Comparison of ENCODE assay signal across 18 mouse cellular contexts in genomic region chr9:122265526-122266210, GRCm38 (mm10). TPM values are rescaled to one million over a fixed set of nuclear protein-coding genes. Genes with fewer than 3 reads are reported as not detected.
A peak's percentile ranks its signal among the peaks of the same experiment; 100 is the strongest.
DNase-seq lines count a peak whose midpoint lies in the region; TF ChIP-seq lines count a peak whose summit lies in the region.
"Had no signal": no experiment of that assay in that cellular context is flagged by ENCODE, and none has a peak within 500 bp of the region (broad histone marks: within the 10 kb centered on the region; RNA-seq: fewer than 3 reads in every experiment).

No protein-coding gene starts in this region.

- intact Hi-C loops in left cerebral cortex, adult 2 months (cut with DNase I): no loop called here

- no peak overlapping the region for H3K4me3 ChIP-seq in left cerebral cortex, adult 2 months
- H3K4me3 ChIP-seq: forebrain, embryonic 10.5 days; hindbrain, embryonic 13.5 days had no signal

- 0 out of 2 replicates have a peak overlapping the region, but pooled peaks have one; percentile 4 for H3K27ac ChIP-seq in left cerebral cortex, adult 2 months
- H3K27ac ChIP-seq: forebrain, embryonic 10.5 days; hindbrain, embryonic 13.5 days had no signal

- TF ChIP-seq CTCF in left cerebral cortex, adult 2 months (IDR thresholded peaks at IDR 0.05): no peak; the same call in 1 of the 2 replicates

- peak; percentile 31 for DNase-seq in adrenal gland, adult 8-10 months
- no peak for DNase-seq in adrenal gland, adult 18-20 months (ENCODE audit: low spot score in 2 of 2)
- peak; percentile 21 to 58 for DNase-seq in gastrocnemius, adult 8-10 months (ENCODE audit: low spot score in 2 of 2)
- DNase-seq in gastrocnemius, postnatal 10 days: no peak
- no peak for DNase-seq in left cerebral cortex, adult 2 months (ENCODE audit: extremely low spot score in 1 of 2, low spot score in 2 of 2)
- DNase-seq in left cerebral cortex, adult 11 months (ENCODE audit: low spot score): no peak
- DNase-seq in skeletal muscle tissue, adult 2 months (ENCODE audit: low read depth, low spot score): peak; percentile 77
- DNase-seq in urinary bladder, postnatal 10 days (ENCODE audit: low spot score): no peak
- DNase-seq: cerebellum, adult 8-10 months; heart, postnatal 10 days; kidney, adult 8-10 months; kidney, postnatal 14 days; layer of hippocampus, adult 9-11 months; lung, adult 18-20 months; lung, postnatal 14 days; thymus, adult 2 months had no signal

RNA-seq across cellular contexts. Expression of gene Ano10, which starts 28.6 kb away (rescaled TPM):
- 10 to 100 TPM; 75.1 to 96.2 (median 85.1) TPM for total RNA-seq in adrenal gland, adult 8-10 months (2022)
- 10 to 100 TPM; 59.0 to 93.2 TPM for total RNA-seq in adrenal gland, adult 18-20 months (2021)
- 10 to 100 TPM; 48.0 to 56.3 (median 52.5) TPM for total RNA-seq in gastrocnemius, adult 8-10 months (2022)
- 10 to 100 TPM; 47.5 to 48.6 TPM for total RNA-seq in gastrocnemius, postnatal 10 days (2021)
- 10 to 100 TPM; 25.8 to 27.4 TPM for total RNA-seq in left cerebral cortex, adult 2 months (2021)

Comparison
In these comparisons a context has a peak if more than half of its experiments do, and no peak if none do; other contexts are left out.
1. DNase-seq: peak in adrenal gland, adult 8-10 months (single experiment), gastrocnemius, adult 8-10 months (2 of 2) and skeletal muscle tissue, adult 2 months (single experiment); none in adrenal gland, adult 18-20 months (0 of 2), gastrocnemius, postnatal 10 days (single experiment), left cerebral cortex, adult 2 months (0 of 2), left cerebral cortex, adult 11 months (single experiment) and urinary bladder, postnatal 10 days (single experiment).